Mouse (Mus musculus) brain, embryonic 14.5 days (tissue): ENCODE results near the gene Gm9945. TPM values are rescaled to one million over a fixed set of nuclear protein-coding genes. Genes with fewer than 3 reads are reported as not detected.

Experiments
- DNase-seq: peaks from one replicate; pipeline ENCODE4 v3.0.0-alpha.2; 2011; ENCODE audit warnings: low read depth
- CTCF ChIP-seq: fragments of 200-500 bp; IDR thresholded peaks from 2 replicates; pipeline ENCODE4 v1.5.1; 2012; ENCODE audit warnings: inconsistent platforms, mild to moderate bottlenecking, moderate library complexity, borderline replicate concordance; ENCODE audit not compliant: insufficient read depth, insufficient read length; ENCODE audit errors: extremely low read depth
- POLR2A ChIP-seq: fragments of 200-500 bp; IDR thresholded peaks from 2 replicates; pipeline ENCODE4 v1.6.1; 2012; ENCODE audit warnings: mild to moderate bottlenecking, inconsistent platforms, borderline replicate concordance; ENCODE audit not compliant: poor library complexity, insufficient read depth, insufficient read length, severe bottlenecking; ENCODE audit errors: extremely low read depth
- polyA plus RNA-seq: library from polyadenylated mRNA; depleted of rRNA; stranded (reverse); fragments of >200 nt; gene quantifications from 2 replicates; pipeline ENCODE4 v1.2.3, GENCODE M21; 2012

Gm9945 gene
- polyA plus RNA-seq, 1 experiment = not detected

DNA sequence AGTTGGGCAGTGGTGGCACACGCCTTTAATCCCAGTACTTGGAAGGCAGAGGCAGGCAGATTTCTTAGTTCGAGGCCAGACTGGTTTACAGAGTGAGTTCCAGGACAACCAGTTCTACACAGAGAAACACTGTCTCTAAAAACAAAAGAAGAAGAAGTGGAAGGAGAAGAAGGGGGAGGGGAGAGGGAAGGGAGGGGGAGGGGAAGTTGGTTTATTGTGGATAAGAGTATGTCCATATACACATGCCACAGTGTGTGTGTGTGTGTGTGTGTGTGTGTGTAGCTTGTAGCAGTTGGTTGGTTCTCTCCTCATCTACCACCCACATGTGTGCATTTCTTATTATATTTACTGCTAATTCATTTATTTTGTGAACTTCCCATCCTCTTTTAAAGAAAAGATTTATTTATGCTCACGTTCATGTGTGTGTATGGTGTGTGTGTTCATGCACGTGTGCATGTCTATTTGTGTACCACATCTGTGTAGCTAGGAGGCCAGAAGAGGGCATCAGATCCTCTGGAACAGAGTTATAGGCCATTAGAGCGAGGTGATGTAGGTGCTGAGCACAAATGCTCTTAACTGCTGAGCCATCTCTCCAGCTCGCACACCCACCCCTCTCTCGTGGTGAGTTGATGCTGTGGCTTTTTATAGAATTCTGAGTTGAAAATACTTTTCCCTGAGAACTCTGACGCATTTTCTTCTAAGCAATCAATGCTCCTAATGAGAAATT lies 22.2 kb downstream of the Gm9945 start:
- DNase-seq = no peak
- TF ChIP-seq POLR2A (no peak), CTCF (no peak)

DNA sequence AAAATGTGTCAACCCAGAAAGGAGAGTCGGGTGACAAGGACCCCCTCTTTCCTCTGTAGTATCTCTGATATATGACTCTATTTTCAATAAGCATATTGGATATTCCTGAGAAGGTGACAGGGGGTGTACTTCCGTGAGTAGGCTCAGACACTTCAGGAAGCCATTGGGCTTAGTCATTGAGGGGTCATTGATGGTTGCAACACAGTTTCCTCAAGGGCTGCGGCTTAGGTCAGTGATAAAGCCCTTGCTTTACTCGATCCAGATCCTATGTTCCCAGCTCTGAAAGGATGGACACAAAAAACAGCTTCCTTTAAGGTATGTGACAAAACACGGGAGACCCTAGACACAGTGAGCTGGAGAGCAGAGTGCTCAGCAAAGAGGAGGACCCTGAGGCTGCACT lies 23.8 kb downstream of the Gm9945 start:
- TF ChIP-seq POLR2A (no peak), CTCF (no peak)
- DNase-seq = no peak

DNA sequence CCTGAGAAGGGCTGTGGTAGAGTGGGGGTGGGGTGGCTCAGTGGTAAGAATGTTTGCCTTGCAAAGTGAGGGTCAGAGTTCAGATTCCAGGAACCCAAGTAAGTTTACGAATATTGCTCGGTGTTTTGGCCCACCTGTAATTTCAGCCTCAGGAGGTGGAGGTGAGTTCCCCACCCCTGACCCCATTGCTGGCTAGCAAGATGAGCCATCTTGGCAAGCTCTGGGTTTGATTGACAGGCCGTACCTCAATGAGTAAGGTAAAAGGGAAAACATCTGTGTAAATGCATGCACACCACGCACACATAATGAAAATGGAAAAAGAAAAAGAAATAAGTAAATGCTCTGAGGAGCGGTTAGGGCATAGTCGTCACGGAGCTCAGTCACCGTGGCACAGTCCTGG lies 24.4 kb downstream of the Gm9945 start:
- TF ChIP-seq POLR2A = no peak
- TF ChIP-seq CTCF = no peak
- DNase-seq = no peak

DNA sequence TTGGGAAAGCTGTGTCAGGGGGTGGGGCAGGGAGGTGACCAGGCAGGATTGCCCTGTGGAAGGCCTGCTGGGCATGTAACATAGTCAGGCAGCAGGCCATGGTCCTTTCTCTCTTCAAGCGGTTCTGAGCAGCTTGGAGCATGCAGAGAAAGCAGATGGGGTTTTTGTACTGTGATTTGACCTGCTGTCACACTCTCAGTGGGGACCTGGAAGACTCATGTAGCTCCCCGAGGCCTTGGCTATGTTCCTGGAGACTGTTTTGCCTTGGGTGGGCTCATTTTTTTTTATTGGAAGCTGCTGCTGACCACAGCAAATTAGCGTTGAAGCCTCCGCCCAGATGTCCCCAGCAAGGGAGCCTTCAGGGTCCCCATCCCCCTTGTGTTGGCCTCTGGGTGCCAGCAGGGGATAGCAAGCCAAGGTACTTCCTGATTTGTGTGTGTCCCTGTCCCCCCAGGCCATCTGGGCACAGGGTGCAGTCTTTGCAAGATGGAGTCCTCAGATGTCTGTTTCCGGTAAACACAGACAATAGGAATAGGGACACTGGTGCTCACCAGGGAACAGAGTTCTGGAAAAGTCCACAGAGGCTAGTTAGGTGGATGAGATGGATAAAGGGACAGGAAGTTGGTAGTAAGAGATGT lies 25.2 kb downstream of the Gm9945 start:
- TF ChIP-seq POLR2A = no peak
- TF ChIP-seq CTCF = no peak
- peak; percentile 83 for DNase-seq

DNA sequence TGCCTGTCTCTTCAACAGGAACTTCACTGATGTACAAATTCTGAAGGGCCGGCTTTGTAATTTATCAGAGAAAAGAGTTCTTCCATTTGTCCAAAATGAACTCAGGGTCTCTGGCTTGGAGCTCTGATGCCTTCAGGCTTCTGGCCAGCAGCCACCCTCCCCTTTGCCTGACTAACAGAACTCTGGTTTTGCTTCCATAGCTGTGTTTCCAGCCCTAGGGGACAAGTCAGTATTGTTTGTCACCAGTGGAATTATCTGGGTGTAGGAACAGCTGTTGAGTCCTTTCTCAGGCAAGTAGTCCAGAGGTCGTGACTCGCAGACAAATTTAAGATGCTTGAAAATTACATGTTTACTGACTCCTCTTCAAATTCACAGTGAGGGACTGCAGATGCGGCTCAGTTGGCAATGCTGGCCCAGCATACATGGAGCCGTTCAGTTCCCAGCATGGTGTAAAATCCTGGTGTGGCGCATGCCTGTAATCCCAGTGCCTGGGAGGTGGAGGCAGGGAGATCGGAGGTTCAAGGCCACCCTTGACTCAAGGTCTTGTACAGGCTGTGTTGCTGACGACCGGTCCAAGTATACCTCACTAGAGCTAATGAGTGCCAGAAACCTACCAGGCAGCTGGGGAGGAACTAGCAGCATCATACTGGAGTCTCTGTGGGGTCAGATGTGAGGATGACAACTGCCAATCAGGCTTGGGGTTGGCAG lies 27.3 kb downstream of the Gm9945 start:
- DNase-seq = no peak
- TF ChIP-seq POLR2A (no peak), CTCF (no peak)

DNA sequence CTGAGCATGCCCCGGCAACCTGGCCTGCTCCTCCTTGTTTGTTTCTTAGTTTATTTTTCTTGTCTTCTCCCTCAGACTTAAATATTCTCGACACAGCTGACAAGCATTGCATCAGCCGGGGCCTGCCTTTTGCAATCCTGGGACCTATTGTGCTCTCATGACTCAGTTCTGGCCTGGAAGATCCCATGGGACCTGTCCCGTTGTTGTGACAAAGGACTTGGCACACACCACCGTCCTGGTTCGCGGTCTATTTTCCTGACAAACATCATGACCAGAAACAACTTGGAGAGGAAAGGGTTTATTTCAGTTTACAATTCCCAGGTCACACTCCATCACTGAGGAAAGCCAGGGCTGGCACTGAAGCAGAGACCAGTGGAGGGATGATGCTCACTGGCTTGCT lies 28.2 kb downstream of the Gm9945 start:
- no peak for TF ChIP-seq CTCF
- no peak for TF ChIP-seq POLR2A
- DNase-seq = peak; percentile 9

DNA sequence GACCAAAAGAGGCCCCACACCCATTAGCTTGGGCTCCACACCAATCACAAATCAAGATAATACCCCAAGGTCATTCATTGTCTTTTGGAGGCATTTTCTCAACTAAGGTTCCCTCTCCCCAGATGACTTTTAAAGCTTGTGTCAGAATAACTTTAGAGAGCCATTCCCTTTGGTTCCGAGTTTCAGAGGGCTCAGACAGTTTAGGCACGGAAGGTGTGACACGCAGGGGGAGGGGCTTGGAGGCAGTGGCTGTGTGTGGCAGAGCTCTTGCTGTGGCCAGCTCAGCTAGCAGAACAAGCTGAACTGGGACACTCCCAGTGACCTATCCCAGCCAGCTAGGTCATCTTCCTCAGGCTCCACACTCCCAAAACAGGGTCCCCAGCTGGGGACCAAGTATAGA lies 28.6 kb downstream of the Gm9945 start:
- DNase-seq = no peak
- TF ChIP-seq POLR2A = no peak
- TF ChIP-seq CTCF = no peak

DNA sequence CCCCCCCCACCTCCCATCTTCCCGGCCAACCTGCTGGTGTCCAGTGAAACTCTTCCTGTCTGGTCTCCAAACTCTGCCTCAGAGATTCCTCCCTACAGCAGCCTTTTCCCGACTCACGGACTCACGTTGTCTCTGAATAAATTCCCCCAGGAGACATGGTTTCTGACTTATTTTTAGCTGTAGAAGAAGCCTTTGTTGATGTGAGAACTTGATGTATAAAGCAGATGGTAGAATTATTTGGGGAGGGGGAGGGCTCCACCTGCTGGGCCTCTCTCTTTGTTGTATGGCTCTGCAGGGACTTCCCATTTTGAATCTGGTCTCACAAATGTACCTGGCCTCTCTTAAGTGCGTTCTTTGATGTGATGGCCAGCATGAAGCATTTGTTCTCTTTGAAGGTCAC lies 30.4 kb downstream of the Gm9945 start:
- TF ChIP-seq CTCF (no peak), POLR2A (no peak)
- peak; percentile 56 for DNase-seq

DNA sequence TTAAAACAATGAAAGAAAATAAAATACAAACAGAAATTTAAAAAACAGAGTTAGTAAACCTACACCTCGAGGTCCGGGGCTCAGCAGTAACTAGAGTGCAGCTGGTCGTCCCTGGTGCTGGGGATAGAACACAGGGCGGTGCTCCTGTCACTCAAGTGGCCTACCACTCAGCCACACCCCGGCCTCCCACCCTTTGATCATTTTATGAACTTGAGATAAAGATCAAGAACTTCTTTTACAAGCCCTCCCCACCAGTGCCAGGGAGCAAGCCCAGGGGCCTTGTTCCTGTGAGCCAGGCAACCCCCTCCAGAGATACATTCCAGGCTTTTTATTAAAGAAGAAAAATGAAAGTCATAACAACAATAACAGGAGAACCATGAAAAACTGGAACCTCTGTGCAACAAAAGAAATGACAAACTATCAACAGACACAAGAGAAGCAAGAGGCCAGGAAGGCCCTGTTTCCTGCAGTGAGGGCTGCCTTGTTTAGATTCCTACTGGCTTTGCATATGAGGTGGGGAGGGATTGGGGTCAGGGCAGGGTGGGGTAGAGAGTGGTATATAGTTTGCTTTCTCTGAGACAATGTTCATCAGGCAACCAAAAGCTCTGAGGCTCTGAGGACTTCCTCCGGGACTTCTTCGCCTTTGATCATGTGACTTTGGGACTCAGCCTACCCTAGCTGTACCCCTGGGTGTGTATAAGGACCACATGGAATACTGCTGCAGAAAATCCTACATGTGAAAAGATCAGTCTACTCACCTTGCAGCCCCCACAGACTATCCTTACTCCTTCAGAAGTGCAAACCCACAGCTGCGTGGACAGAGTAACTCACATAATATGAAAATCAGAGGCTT lies 37.0 kb downstream of the Gm9945 start:
- TF ChIP-seq CTCF = no peak
- TF ChIP-seq POLR2A = no peak
- no peak for DNase-seq

DNA sequence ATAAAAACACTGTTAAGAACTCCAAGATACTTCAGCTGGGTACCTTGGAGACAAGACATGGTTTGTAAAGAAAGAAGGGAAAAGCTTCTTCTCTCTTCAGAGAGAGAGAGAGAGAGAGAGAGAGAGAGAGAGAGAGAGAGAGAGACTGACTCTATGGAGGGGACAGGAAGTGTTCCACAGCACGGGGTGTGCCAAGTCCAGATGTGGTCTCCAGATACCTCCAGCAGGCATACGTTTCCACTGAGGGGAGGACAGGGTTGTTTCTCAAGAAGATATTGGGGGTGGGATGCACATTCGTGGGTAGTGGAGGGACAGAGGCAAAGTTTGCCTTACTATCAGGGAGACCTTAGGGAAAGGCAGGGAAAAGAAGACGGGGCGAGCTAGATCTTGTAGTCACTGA lies 38.8 kb downstream of the Gm9945 start:
- TF ChIP-seq CTCF (no peak), POLR2A (no peak)
- DNase-seq = no peak

DNA sequence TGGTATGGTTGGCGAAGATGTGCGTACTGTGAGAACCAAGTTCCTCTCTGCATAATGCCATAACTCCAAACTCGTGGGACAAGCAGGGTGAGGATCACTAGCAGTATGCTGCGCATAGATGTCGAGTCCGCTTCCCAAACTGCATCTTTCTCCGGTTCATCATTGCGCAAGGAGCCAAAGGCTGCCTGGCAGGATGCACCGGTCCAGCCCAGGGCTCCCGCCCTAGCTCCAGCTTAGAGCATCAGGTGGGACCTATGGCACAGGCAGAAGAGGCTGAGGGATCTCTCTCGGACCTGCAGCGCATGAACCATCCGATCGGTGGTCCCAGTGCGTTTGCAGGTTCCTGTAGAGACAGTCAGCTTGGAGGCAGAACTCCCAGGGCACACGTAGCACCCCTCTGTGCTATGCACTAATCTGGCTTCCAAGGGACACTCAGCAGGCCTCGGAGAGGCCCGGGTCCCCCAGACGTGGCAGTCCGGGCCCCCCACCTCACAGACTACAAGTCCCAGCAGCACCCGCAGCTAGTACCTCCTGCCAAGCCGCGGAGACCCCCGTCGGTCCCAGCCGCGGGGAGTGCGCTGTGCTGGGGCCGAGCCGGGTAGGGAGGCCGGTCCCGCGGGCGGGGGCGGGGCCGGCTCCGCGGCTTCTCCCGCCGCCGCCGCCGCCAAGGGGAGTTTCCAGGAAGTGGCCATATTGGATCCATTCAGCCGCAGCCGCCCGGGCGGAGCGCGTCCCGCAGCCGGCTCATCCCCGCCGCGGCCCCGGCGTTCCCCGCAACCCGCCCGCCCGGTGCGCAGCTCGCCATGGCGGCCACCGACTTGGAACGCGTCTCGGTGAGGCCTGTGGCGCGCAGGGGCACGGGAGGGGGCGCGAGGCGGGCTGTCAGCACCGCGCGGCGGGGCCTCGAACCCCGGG lies 39.5 kb downstream of the Gm9945 start, which contains the start of gene Sept8:
Gene Sept8 (plus strand): TSS at position 51 of the 915 bp plus-strand sequence.
- TF ChIP-seq CTCF (no peak), POLR2A (peak; percentile 39; the same call in 1 of the 2 replicates)
- peak; percentile 81 for DNase-seq
